Mouse (Mus musculus) brain, embryonic 14.5 days (tissue): ENCODE results near the gene Fam219a.

Source experiments
- CTCF ChIP-seq: fragments of 200-500 bp; IDR thresholded peaks from 2 replicates; pipeline ENCODE4 v1.5.1; 2012; ENCODE audit warnings: inconsistent platforms, mild to moderate bottlenecking, moderate library complexity, borderline replicate concordance; ENCODE audit not compliant: insufficient read depth, insufficient read length; ENCODE audit errors: extremely low read depth
- POLR2A ChIP-seq: fragments of 200-500 bp; IDR thresholded peaks from 2 replicates; pipeline ENCODE4 v1.6.1; 2012; ENCODE audit warnings: mild to moderate bottlenecking, inconsistent platforms, borderline replicate concordance; ENCODE audit not compliant: poor library complexity, insufficient read depth, insufficient read length, severe bottlenecking; ENCODE audit errors: extremely low read depth

GRCm38 (mm10) chr4:41507326-41507924 lies 61.9 kb downstream of the Fam219a start:
- TF ChIP-seq CTCF, result no peak
- TF ChIP-seq POLR2A, result no peak
